Mouse (Mus musculus) layer of hippocampus, postnatal 25 days (tissue): ENCODE results near the gene Arhgef2. TPM values are rescaled to one million over a fixed set of nuclear protein-coding genes. Genes with fewer than 3 reads are reported as not detected.
"Not testable (repeated sequence)": the region's sequence is repeated elsewhere in the genome, so short reads cannot be mapped to it uniquely, and the experiment has no call there.

Experiments
- DNase-seq, 2 experiments: peaks; one replicate each; pipeline ENCODE4 v3.0.0; 2022; ENCODE audit warnings: mixed read lengths in 2 of 2, low spot score in 1 of 2; ENCODE audit errors: extremely low spot score in 1 of 2
- total RNA-seq, 2 experiments: library from RNA; stranded (reverse); gene quantifications; 2 replicates each; pipeline ENCODE4 v1.2.3; 2021

Gene Arhgef2
- total RNA-seq, 2 experiments from 2014 or later = 232 to 289 TPM

DNA sequence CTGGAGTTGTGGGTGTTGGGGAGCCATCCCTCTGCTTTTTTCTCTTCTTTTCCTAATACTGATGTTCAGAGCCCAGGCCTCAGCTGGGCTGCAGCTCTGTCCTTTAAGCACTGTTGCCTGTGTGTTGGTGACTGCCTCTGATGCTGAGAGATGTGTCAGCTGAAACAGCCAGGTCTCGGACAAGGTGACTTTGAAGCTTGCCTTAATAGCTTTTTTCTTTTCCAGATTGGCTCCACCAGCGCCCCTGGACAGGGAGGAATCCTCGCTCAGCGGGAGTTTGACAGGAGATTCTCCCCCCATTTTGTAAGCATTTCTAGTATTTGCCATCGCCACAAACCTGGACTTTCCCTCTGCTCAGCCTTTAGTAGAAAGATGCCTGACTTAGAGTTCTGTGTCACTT is 19.1 kb upstream of the Arhgef2 start:
- DNase-seq = no peak

DNA sequence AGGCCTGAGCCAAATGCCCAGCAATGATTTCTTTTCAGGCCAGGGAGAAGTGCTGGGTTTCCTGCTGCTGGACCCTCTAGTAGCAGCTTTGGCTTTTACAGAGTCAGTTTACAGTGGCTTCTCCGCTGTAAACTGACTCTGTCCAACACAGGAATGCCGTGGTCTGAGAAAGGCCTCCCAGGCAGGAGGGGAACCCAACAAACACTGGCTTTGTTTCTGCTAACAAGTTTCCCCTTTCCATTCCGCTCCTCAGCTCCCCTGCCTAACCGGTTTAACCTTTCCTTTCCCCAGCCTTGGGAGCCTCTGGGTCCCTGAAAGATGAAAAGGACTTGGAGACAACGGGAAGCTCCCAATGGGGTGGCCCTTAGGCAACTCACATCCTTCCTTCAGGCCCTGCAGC is 15.5 kb upstream of the Arhgef2 start:
- no peak for DNase-seq

DNA sequence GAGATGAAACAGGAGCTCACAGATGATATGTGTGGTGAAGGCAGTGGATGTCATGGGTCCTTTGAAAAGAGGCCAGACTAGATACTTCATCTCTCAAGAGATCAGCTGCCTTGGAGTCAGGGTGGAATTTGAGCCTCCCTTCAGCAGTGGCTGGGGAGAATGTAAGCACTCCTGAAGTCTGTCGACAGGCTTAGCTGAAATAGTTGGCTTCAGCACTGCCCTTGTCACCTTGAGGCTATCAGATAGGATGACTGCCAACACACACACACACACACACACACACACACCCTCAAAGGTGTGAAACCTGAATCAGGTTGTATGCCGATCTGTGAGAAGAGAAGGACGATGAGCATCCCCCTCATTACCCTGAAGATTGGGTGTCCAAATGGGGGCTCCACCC is 14.7 kb upstream of the Arhgef2 start:
- no peak for DNase-seq

DNA sequence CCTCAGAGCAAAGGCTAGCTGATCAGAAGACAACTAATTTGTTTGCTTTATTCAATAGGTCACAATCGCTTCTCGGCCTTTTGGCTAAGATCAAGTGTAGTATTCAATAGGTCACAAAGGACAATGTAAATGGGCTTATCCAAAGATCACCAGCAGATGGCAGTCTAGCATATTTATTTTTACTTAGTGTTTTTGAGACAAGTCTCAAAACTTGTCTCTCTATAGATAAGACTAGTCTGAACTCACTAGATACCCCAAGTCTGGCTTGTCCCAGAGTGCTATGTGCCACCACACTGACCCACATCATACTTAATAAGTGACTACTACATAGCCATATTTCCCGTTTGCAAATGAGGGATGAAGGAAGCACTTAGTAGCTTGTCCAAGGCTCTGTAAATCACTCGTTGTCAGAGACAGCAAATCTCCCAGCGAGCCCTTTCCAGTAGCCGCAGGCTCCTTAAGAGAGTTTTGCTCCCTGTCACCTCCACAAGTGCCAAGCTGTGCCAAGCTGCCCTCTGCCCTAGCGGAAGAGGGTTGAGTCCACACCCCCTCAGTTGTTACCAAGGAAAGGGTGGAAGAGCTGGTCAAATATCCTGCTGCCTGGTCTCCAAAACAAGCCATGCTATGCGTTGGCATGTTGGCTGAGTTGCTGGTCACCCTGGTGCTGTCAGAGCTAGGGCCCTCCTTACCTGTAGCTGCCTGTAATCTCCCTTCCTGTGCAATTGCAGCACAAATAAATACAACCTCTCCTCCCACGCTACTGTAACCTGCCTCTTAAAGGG is 13.6 kb upstream of the Arhgef2 start:
- DNase-seq = peak in 1 of 2 experiments; percentile 45

DNA sequence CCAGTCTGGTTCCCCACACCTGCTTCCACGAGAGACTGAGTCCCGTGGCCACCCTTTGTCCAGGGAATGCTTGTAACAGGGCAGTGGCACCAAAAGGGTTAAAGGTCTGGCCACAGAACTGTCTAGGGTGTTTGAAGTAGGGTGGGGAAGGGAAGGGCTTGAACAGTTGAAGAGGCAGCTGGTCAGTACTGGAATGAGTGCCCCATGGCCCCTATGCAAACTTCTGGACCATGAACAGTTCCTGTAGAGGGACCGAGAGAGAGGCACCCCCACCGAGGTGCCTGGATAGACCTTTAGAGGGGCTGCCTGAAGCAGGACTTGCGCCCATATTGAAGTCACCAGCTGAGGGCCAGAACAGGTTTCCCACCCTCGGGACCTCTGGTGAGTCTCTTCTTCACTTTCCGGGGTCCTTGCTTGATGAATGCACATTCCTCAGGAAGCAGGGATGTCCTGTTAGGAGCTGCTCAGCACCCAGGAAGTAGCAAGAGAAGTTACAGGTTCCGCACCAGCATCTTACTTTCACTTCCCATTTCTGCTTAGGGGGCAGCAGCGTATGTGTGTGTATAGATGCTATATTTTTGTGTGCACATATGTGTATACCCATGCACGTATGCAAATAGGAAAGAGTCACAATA is 12.7 kb upstream of the Arhgef2 start:
- DNase-seq = no peak

DNA sequence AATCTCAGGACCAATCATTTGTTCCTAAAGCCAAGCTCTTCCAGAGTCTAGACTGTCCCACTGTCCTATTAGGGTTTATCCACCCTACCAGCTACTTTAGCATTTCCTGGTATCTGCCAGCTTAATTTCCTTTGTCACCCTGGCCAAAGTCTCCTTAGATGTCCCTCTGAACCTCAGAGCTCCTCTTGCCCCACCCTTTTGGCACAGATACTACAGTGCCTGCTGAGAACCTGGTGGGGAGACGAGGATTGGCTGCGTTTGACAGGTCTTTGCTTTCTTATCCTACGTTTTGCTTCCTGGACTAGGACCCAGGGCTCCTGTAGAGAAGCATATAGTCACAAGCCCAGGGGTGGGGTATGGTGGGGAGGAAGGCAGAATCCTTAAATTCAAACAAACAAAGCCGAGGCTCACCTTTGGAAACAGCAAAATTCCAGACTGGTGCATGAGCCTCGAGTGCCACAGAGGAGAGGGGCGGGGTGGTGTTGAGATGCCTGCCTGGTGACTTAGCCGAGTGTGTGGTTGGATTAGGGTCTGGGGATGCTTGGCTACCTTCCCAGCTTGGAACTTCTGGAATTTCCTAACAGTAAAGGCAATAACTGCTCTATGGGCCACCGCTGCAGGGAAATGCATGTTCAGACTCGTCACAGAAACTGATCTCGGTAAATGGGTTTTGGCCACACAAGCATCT is 11.7 kb upstream of the Arhgef2 start:
- no peak for DNase-seq

DNA sequence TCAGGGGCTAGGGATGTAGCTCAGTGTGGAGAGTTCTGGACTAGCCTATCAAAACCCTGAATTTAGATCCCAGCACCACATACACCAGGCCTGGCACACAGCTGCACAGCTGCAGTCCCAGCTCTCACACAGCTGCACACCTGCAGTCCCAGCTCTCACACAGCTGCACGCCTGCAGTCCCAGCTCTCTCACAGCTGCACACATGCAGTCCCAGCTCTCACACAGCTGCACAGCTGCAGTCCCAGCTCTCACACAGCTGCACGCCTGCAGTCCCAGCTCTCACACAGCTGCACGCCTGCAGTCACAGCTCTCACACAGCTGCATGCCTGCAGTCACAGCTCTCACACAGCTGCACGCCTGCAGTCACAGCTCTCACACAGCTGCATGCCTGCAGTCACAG is 9.2 kb upstream of the Arhgef2 start:
- not testable (repeated sequence) for DNase-seq

DNA sequence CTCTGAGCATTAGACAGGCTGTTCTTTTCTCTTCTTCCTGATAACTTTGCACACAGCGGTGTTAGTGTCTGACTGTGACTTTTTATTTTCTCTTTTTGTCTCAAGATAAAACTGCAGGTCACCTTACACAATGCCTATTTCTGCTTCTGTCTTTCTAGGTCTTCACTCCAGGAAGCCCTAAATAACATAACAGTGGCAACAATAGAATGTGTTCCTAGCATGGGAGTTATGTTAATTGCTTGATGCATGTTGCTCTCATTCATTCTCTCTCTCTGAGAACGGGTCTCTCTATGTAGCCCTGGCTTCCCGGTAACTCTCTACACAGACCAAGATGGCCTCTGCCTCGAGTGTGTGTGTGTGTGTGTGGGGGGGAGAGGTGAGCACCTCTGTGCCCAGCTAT is 3.3 kb upstream of the Arhgef2 start:
- no peak for DNase-seq

DNA sequence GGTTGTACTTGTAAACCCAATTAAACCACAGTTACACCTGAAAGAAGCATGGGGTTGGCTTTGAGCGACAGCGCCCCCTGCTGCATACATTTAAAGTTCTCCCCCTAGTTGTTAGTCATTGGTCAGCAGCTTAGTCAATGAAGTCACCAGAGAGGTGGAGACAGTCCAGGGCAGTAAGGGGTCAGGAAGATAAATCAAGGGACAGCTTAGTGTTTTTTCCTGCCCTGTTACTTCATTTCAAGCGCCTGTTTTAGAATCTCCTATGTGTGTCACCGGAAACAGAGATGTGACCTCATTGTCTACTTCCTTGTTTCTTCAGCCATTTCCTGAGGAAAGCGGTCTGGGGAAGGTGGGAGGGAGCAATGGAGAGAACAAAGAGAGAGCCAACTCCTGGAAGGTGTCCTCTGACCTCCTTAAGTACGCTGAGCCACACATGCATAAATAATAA is 2.0 kb upstream of the Arhgef2 start:
- peak in 1 of 2 experiments; percentile 63 for DNase-seq

DNA sequence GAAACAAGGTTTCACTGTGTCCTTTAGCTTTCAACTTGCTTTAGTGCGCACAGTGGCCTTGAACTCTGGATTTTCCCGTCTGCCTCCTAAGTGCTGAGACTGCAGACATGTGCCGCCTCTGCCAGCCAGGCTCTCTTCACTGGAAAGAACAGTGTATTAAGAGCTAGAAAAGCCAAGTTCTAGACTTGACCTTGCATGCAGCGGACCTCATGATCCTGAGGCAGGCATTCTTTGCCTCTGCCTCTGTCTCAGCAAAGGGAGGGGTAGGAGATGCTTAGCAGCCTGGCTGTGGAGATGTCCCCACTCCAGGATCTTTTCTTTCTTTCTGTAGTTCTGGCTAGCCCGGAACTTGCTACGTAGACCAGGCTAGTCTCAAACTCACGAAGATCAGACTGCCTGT is 903 bp upstream of the Arhgef2 start:
- no peak for DNase-seq

DNA sequence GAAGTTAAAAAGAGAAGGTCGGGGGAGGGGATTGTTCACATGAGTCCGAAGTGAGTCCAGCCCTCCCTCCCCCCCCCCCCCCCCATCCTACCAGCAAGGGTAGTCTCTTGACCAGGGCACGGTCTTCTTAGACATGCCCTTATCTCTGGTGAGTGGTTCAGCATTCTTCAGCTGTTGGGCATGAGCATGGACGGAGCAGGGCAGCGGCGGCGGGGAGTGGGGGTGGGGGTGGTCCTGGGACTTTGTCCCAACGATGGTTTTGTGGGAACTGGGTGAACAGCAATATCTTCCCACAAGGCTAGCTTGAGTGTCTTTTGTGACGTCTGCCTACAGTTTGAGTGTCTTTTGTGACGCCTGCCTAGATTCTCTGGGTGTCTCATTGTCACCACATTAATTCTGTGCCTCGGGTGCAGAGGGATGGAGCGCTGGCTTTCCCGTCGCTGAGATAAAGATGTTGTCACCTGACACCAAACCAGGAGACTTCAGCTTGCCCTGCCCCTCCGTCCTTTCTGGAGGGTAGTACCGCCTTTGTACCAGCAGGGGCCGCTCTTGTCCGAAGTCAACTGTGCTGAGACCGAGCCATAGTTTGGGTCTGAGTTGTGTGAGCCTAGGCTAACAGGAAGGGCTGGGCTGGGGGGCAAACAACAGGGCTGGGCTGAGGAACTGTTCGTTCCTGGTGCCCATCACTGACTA is 1.4 kb downstream of the Arhgef2 start:
- peak; percentile 87 to 93 for DNase-seq

DNA sequence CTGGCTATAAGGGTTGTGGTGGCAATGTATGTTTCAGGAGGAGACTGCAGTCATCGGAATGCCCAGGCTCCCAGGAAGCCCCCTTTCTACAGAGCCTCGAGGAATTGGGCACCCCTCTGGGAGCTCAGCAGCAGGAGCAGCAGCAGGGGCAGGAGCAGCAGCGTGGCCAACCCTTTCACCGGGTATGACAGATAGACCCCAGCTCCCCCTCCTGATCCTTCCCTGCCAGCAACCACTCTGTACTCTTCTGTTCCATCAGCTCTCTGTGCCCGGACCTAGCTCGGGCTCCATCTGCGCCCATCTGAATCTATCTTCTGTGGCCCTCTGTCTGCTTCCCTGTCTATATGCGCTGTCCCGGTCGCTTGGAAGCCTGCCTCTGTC is 2.0 kb downstream of the Arhgef2 start:
- DNase-seq = no peak

DNA sequence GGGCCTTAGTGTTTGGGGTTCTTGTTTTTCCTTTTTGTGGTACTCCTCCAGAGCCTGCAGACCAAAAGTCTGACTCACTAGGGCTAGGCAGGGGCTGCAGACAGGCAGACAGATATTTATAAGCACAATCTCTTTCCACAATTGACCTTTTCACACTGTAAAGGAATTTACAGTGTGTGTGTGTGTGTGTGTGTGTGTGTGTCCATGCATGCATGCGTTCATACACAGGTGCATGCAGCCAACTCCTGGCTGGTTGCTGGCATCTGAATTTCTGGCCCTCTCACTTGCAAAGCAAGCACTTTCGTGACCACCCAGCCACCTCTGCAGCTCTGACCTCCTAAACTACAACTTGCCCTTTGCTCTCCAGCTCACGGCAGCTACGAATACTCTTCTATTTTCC is 3.3 kb downstream of the Arhgef2 start:
- no peak for DNase-seq

DNA sequence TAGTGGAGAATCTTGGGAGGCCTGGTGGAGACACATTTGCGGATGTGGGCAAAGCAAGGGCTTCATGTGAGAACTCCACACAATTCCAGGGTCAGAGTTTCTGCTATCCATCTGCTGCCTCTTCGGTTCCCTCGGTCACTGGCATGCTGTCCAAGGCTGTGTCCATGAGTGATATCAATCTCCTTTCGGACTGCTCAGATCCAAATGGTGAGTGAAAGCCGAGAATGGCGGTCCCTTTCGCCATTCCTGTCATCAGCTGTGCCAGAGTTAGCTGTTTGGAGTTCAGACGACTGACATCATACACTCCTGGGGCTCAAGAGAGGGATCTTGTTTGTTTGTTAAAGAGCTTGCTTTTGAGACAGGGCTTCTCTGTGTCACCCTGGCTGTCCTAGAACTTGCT is 8.7 kb downstream of the Arhgef2 start:
- no peak for DNase-seq

DNA sequence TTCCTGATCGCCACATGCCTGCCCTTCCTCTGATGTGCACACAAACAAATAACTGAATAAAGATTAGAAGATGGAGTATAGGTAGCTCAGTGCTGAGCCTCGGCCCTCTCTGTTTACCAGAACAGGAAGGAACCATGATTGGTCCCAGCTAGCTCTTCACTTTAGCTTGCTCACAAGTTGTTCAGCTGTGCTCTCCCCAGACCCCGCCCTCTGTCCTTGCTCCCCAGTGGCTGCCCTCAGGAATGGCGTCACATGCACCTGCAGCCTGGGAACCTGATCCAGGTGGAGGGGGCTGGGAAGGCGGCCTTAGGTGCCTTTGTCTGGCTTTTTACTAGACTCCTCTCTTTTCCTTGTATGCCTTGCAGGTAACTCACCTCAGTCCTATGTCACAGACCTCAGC is 9.4 kb downstream of the Arhgef2 start:
- DNase-seq = no peak

DNA sequence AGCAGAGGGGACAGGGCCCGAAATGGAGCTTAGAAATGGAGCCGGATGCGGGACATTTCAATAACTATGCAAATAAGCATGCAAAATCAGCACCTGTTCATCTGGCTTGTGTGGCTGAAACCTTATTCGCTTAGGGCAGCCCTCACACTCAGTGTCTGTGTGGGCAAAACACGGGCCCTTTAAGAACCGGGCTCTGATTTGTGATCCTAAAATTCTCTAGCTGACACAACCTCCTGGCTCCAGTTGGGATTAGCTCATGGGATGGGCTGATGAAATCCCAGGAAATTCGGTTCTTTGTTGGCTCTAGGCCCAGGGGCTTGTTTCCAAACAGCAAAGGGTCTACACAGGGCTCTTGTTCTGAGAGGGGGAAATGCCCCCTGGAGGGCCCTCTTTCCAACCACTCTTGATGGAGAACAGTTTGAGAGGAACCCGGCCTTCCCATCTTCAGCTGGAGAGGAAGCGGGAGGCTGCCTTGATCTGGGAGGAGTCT is 10.2 kb downstream of the Arhgef2 start:
- DNase-seq = no peak

DNA sequence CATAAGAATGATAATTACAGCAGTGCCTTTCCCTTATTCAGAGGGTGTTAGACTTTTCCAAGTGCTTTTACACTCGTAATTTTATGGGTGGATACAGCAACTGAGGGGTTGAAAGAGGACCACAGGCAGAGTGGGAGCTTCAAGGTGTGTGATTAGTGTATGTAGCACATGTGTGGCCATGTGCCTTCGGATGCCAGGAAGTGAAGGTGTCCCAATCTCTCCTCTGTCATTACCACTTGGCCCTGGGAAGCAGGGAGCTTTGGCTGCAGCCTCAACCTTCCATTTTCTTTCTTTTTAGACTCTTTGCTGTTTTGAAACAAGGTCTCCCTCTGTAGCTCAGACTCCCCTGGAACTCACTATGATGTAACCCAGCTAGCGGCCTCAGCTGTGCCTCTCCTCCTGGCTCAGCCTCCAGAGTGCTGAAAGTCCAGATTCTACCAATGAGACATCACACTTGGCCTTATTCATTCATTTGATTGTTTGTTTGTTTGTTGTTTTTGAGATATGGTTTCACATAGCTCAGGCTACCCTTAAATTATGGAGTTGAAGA is 11.3 kb downstream of the Arhgef2 start:
- no peak for DNase-seq

DNA sequence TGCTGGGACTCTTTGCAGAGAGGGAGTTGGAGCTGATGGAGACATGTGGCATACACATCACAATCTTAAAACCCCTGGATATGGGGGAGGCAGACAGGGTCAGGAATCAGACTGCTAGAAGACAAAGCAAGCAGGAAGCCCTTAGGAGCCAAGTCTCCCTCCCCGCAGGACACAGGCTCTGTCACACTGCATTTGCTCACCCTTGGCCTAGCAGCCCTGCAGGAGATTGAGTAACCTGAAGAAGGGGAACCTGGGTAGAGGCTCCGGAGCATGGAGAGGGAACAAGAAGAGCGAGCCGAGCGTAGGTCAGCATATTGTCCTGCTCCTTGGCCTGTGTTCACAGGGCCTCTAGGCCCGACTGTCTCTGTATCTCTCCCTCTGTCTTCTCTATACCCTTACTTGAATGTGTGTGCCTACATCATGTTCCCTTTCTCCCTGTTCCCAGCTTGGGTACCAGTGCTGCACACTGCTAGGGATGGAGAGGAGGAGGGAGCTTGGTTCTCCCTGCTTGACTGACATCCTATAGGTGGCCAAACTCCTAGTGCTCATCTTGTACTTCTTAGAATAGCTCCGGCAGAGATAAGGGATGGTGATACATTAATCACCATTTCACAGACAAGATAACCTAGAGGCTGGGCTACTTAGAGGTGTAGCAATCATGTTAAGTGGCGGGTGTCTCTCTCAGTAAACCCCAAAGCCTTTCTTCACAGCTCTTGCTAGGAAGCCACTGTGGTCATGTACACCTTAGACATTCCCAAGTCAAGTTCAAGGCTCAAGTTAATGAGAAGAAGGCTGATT is 12.5 kb downstream of the Arhgef2 start:
- no peak for DNase-seq
